Mouse (Mus musculus): ENCODE data around the gene Sgms1.

DNA sequence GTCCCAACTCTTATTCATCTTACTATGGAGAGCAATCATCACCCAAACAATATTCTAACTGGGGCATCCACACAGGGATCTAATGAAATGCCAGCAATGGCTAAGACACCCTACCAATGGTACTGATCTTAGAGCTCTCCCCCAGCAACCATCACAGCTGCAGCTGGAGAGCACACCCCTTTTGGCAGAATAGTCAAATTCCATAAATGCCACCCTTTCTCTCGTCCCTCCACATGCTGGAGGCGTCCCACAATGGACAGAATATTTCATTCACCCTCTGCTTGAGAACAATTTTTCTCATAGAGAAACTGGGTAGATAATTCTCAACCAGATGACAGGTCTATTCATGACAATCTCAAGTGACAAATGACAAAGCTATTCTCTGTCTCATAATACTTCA, 48.4 kb downstream of the Sgms1 start:
- TF ChIP-seq POLR2A (IDR thresholded peaks at IDR 0.05; ENCODE audit: low read depth, low read length) (no peak), CTCF (conservative IDR thresholded peaks at IDR 0.05; ENCODE audit: insufficient read depth, insufficient read length, low read depth, low read length) (no peak)
